Mouse (Mus musculus) kidney, adult 2 months (tissue): ENCODE data around the gene Gpatch3.

Experiments used
- CTCF ChIP-seq: fragments of 200-500 bp; conservative IDR thresholded peaks from 2 replicates; pipeline ENCODE4 v1.5.1; 2011; ENCODE audit warnings: low read depth, mild to moderate bottlenecking, control low read depth, low read length, moderate library complexity, mixed read lengths; ENCODE audit not compliant: insufficient read depth, insufficient read length
- POLR2A ChIP-seq: fragments of 200-500 bp; IDR thresholded peaks from one replicate; pipeline ENCODE4 v1.6.1; 2011; ENCODE audit warnings: low read depth, low read length, control low read depth

DNA sequence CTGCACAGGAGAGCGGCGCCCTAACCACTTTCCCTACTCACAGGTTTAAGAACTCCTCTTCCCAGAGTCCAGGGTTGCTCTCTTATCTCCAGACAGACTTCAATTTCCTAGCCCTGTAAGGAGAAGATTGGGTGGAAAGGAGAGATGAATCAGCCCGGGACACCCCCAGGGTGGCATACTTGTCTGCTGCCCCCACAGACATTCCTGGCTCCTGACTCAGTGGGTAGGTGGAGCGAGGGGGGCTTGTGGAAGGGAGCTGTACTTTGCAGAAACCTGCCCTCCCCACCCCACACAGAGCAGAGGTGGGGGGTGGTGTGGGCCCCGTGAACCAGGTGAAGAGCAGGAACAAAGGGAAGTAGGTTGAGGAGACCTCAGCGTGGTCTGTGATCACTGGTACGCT, 21.0 kb downstream of the Gpatch3 start:
- no peak for TF ChIP-seq CTCF
- TF ChIP-seq POLR2A: no peak
